Mouse (Mus musculus) midbrain, embryonic 12.5 days (tissue): ENCODE measurements around the gene Wbp4. TPM values are rescaled to one million over a fixed set of nuclear protein-coding genes. Genes with fewer than 3 reads are reported as not detected.
"Not testable (repeated sequence)": the region's sequence is repeated elsewhere in the genome, so short reads cannot be mapped to it uniquely, and the experiment has no call there.

Experiments
- ATAC-seq: fragments of 200-750 bp; cut with Nextera tagmentation; 2 replicates; pipeline ENCODE4 v1.8.0; 2017; ENCODE audit warnings: low read depth, moderate TSS enrichment, moderate library complexity; ENCODE audit not compliant: low FRiP score
- H3K27ac ChIP-seq: fragments of 300-500 bp; sonication (generic); replicated peaks from 2 replicates; pipeline ENCODE4 v1.5.1; 2016; ENCODE audit warnings: mild to moderate bottlenecking
- H3K27me3 ChIP-seq: fragments of 300-500 bp; sonication (generic); 2 replicates; pipeline ENCODE4 v1.6.1; 2016; ENCODE audit warnings: mild to moderate bottlenecking
- H3K36me3 ChIP-seq: fragments of 300-500 bp; sonication (generic); 2 replicates; pipeline ENCODE4 v1.6.1; 2016
- H3K4me1 ChIP-seq: fragments of 300-500 bp; sonication (generic); 2 replicates; pipeline ENCODE4 v1.6.1; 2016
- H3K4me2 ChIP-seq: fragments of 300-500 bp; sonication (generic); replicated peaks from 2 replicates; pipeline ENCODE4 v1.6.1; 2016; ENCODE audit warnings: mild to moderate bottlenecking, moderate library complexity
- H3K4me3 ChIP-seq: fragments of 300-500 bp; sonication (generic); 2 replicates; pipeline ENCODE4 v1.5.1; 2016; ENCODE audit warnings: mild to moderate bottlenecking
- H3K9ac ChIP-seq: fragments of 300-500 bp; sonication (generic); replicated peaks from 2 replicates; pipeline ENCODE4 v1.6.1; 2016; ENCODE audit warnings: mild to moderate bottlenecking, moderate library complexity
- H3K9me3 ChIP-seq: fragments of 300-500 bp; sonication (generic); 2 replicates; pipeline ENCODE4 v1.6.1; 2016; ENCODE audit warnings: mild to moderate bottlenecking
- WGBS: fragments of 180-500 bp; shearing (Covaris S2); methylation state at CpG from one replicate; pipeline ENCODE4 v1.1.7; 2016; 5-methylcytosine and 5-hydroxymethylcytosine counted together
- polyA plus RNA-seq: library from polyadenylated mRNA; unstranded; fragments of >200 nt; fragmentation: Nextera tagmentation; extraction: Ambion mirVana; gene quantifications from 2 replicates; pipeline ENCODE4 v1.2.1, GENCODE M21; 2016

The Wbp4 gene
- polyA plus RNA-seq, 1 experiment from 2014 or later = 49.7 TPM

GRCm38 (mm10) chr14:79482251-79482661 lies 936 bp upstream of the Wbp4 start:
- peak overlapping the region; percentile 100 for H3K27ac ChIP-seq
- 1% methylated on average over 11 of the region's 11 CpGs for WGBS
- peaks cover 10% of the 10 kb centered on the region for H3K36me3 ChIP-seq
- peaks cover 34% of the 10 kb centered on the region for H3K4me1 ChIP-seq
- no peaks in the 10 kb centered on the region for H3K9me3 ChIP-seq
- no peak for ATAC-seq
- peaks cover 15% of the 10 kb centered on the region for H3K27me3 ChIP-seq
- H3K4me3 ChIP-seq = peak overlapping the region; percentile 93
- peak overlapping the region; percentile 67 for H3K4me2 ChIP-seq
- peak overlapping the region; percentile 70 for H3K9ac ChIP-seq

- Histone ChIP-seq H3K9me3 (no peaks in the 10 kb centered on the region), H3K4me3 (peak within 1 kb of the TSS; percentile 93), H3K9ac (peak within 1 kb of the TSS; percentile 97), H3K4me2 (peak within 1 kb of the TSS; percentile 67), H3K27ac (peak within 1 kb of the TSS; percentile 100), H3K4me1 (peaks cover 26% of the 10 kb centered on the region), H3K27me3 (peaks cover 6% of the 10 kb centered on the region), H3K36me3 (peaks cover 23% of the 10 kb centered on the region)
- under 1% methylated on average over 92 of the region's 96 CpGs for WGBS
- peak; percentile 87 for ATAC-seq
Observed at GRCm38 (mm10) chr14:79480624-79481338, 539 bp downstream of the Wbp4 start, which contains the start of gene Elf1. Gene Elf1 (plus strand): TSS chr14:79481194.

- no peak for ATAC-seq
- H3K4me3 ChIP-seq = no peak overlapping the region
- H3K9ac ChIP-seq = no peak overlapping the region
- H3K4me1 ChIP-seq = no peaks in the 10 kb centered on the region
- WGBS = 90% methylated on average over 2 of the region's 2 CpGs
- H3K9me3 ChIP-seq = no peaks in the 10 kb centered on the region
- H3K4me2 ChIP-seq = no peak overlapping the region
- no peaks in the 10 kb centered on the region for H3K27me3 ChIP-seq
- peaks cover 90% of the 10 kb centered on the region for H3K36me3 ChIP-seq
- H3K27ac ChIP-seq = no peak overlapping the region
Observed at GRCm38 (mm10) chr14:79473384-79473783, 7.9 kb downstream of the Wbp4 start.

GRCm38 (mm10) chr14:79467621-79468020 lies 13.7 kb downstream of the Wbp4 start:
- no peak for ATAC-seq
- WGBS = 24% methylated on average over 3 of the region's 3 CpGs
- H3K4me3 ChIP-seq = no peak overlapping the region
- no peaks in the 10 kb centered on the region for H3K4me1 ChIP-seq
- H3K36me3 ChIP-seq = peaks cover 86% of the 10 kb centered on the region
- no peaks in the 10 kb centered on the region for H3K27me3 ChIP-seq
- no peak overlapping the region for H3K9ac ChIP-seq
- H3K9me3 ChIP-seq = no peaks in the 10 kb centered on the region
- no peak overlapping the region for H3K27ac ChIP-seq
- no peak overlapping the region for H3K4me2 ChIP-seq

- Histone ChIP-seq H3K36me3 (peaks cover 82% of the 10 kb centered on the region), H3K4me3 (no peak overlapping the region), H3K27ac (no peak overlapping the region), H3K27me3 (no peaks in the 10 kb centered on the region), H3K9me3 (no peaks in the 10 kb centered on the region), H3K4me2 (no peak overlapping the region), H3K9ac (no peak overlapping the region), H3K4me1 (no peaks in the 10 kb centered on the region)
- 86% methylated on average over 1 of the region's 1 CpGs for WGBS
- no peak for ATAC-seq
Observed at GRCm38 (mm10) chr14:79465623-79466022, 15.7 kb downstream of the Wbp4 start.

GRCm38 (mm10) chr14:79460988-79461387 lies 20.3 kb downstream of the Wbp4 start:
- Histone ChIP-seq H3K9ac (no peak overlapping the region), H3K27ac (no peak overlapping the region), H3K27me3 (no peaks in the 10 kb centered on the region), H3K36me3 (peaks cover 51% of the 10 kb centered on the region), H3K9me3 (no peaks in the 10 kb centered on the region), H3K4me2 (no peak overlapping the region), H3K4me3 (no peak overlapping the region), H3K4me1 (no peaks in the 10 kb centered on the region)
- ATAC-seq = no peak
- WGBS = 91% methylated on average over 4 of the region's 4 CpGs

GRCm38 (mm10) chr14:79460401-79460800 lies 20.9 kb downstream of the Wbp4 start:
- H3K4me3 ChIP-seq = no peak overlapping the region
- H3K4me2 ChIP-seq = no peak overlapping the region
- no peaks in the 10 kb centered on the region for H3K9me3 ChIP-seq
- H3K27me3 ChIP-seq = no peaks in the 10 kb centered on the region
- no peak overlapping the region for H3K9ac ChIP-seq
- H3K27ac ChIP-seq = no peak overlapping the region
- no peaks in the 10 kb centered on the region for H3K4me1 ChIP-seq
- peaks cover 45% of the 10 kb centered on the region for H3K36me3 ChIP-seq
- ATAC-seq = no peak
- 89% methylated on average over 1 of the region's 1 CpGs for WGBS

GRCm38 (mm10) chr14:79452591-79452934 lies 28.8 kb downstream of the Wbp4 start:
- not testable (repeated sequence) for H3K36me3 ChIP-seq, H3K4me2 ChIP-seq, H3K9ac ChIP-seq, H3K27me3 ChIP-seq, H3K4me3 ChIP-seq, H3K27ac ChIP-seq, H3K9me3 ChIP-seq, H3K4me1 ChIP-seq
- ATAC-seq = peak; percentile 27; the same call in 1 of the 2 replicates
- WGBS = over 99% methylated on average over 8 of the region's 10 CpGs

- Histone ChIP-seq H3K27ac (0 out of 2 replicates have a peak within 1 kb of the TSS, but pooled peaks have one; percentile 35), H3K4me2 (peak within 1 kb of the TSS; percentile 67), H3K9ac (0 out of 2 replicates have a peak within 1 kb of the TSS, but pooled peaks have one; percentile 44), H3K4me3 (peak within 1 kb of the TSS; percentile 62)
- ATAC-seq = peak; percentile 86
- H3K36me3 ChIP-seq, H3K4me1 ChIP-seq, H3K27me3 ChIP-seq, H3K9me3 ChIP-seq: not testable (repeated sequence)
- WGBS = 22% methylated on average over 46 of the region's 89 CpGs
Observed at GRCm38 (mm10) chr14:79451681-79452590, 29.4 kb downstream of the Wbp4 start, which contains the start of gene Kbtbd6. Gene Kbtbd6 (plus strand): TSS chr14:79451835.

GRCm38 (mm10) chr14:79445055-79445620 lies 36.2 kb downstream of the Wbp4 start:
- Histone ChIP-seq H3K27ac (peak overlapping the region; percentile 80), H3K36me3 (no peaks in the 10 kb centered on the region), H3K4me1 (peaks cover 19% of the 10 kb centered on the region), H3K4me2 (peak overlapping the region; percentile 54), H3K4me3 (peak overlapping the region; percentile 29), H3K9me3 (no peaks in the 10 kb centered on the region), H3K9ac (no peak overlapping the region; the same call in 1 of the 2 replicates), H3K27me3 (peaks cover 3% of the 10 kb centered on the region; the same call in 1 of the 2 replicates)
- ATAC-seq = peak; percentile 76
- WGBS = 19% methylated on average over 16 of the region's 16 CpGs

- no peak overlapping the region for H3K9ac ChIP-seq
- ATAC-seq = peak; percentile 38
Observed at GRCm38 (mm10) chr14:79444601-79445000, 36.7 kb downstream of the Wbp4 start.

More at GRCm38 (mm10) chr14:79444601-79445000, 36.7 kb downstream of the Wbp4 start:
- no peaks in the 10 kb centered on the region for H3K36me3 ChIP-seq
- peaks cover 3% of the 10 kb centered on the region; the same call in 1 of the 2 replicates for H3K27me3 ChIP-seq
- H3K4me2 ChIP-seq = peak overlapping the region; percentile 54
- H3K4me1 ChIP-seq = peaks cover 19% of the 10 kb centered on the region
- WGBS = 79% methylated on average over 9 of the region's 9 CpGs
- peak overlapping the region; percentile 29; the same call in 1 of the 2 replicates for H3K4me3 ChIP-seq
- H3K27ac ChIP-seq = peak overlapping the region; percentile 80
- H3K9me3 ChIP-seq = no peaks in the 10 kb centered on the region
